Mouse (Mus musculus) cerebellum, adult (tissue): ENCODE results near the gene Adcy2.

ENCODE experiments used
- ATAC-seq: cut with Nextera tagmentation; 2 replicates; pipeline ENCODE4 v1.9.2; 2017; ENCODE audit warnings: mild to moderate bottlenecking, moderate library complexity, mixed read lengths; ENCODE audit not compliant: insufficient number of reproducible peaks, low FRiP score, low TSS enrichment

Gene Adcy2

DNA sequence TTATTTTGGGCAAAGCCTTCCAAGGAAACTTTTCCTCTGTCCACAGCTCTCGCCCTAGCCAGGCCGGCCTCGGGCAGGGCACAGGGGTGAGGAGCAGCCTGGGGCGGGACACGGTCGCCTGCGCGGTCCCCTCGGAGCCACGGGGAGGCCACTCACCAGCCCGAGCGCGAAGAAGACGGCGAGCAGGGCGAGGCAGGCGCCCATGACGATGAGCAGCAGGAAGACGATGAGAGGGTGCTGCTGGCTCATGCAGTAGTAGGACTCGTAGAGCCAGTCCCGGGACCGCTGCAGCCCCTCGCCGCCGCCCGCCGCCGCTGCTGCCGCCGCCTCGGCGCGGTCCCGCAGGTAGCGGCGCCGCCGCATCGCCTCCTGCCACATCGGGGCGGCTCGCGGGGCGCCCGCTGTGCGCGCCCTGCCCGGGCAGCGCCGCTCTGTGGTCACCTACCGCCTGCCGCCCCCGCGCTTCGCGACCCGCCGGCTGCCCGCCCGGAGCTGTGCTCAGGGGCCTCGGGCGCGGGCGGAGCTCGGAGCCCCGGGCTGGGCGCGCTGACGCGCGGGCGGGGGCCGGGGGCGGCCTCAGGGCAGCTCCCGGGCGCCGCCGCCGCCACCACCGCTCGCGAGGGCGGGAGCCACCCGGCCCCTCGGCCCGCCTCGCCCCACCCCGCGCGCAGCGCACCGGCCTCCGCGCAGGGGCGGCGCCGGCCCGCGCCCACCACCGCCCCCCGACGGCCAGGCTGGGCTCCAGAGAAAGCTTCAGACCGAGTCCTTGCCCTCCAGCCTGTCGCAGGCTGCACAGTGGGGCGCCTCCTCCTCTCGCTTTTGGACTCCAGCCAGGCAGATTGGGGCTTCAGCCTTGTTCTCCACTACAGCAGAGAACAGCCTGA, at the start of gene Adcy2:
Adcy2 (minus strand) TSS at position 624 of the 884 bp plus-strand sequence.
- 0 out of 2 replicates have a peak, but pooled peaks have one; percentile 29 for ATAC-seq

DNA sequence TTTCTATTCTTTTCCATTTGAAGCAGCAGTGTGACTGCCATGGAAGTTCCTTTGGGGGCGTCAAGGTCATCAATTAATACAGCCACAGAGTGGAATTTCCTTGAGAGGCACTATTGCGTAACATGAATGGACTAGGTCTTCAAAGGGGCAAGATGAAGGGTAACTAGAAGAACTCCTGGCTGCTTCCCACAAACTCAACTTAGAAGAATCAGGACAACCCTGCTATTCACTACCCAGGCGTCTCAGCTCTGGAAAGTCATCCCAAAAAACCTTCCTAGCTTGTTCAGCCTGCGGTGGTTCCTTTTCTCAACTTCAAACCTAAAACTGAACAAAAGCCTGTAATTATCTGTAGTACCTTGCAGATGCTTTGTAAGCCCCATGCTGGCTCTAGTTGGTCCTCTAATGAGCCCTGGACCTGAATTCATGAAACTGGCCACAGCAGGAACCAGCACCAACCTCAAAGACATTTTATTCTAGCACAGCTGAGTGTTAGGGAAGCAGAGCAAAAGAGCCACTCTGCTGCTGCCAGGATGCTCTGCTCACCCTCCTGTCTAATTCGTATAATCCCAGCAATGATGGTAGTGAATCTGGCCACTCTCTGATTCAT, 37.8 kb upstream of the Adcy2 start:
- ATAC-seq, result no peak

DNA sequence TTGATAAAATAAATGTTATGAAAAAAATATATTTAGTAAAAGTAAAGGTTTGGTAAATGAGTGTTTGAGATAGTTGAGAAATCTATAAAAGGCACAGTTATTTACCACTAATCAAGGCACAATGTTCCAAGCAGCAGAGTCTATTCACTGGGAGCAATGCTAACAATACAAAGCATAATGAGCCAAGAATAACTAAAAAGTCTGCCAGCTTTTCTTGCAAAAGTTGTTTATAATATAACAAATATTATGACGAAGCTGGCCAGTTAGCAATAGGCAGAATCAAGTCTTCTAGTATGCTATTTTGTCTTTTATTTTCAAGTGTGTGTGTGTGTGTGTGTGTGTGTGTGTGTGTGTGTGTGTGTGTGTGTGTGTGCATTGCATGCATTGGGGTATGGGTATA, 35.3 kb upstream of the Adcy2 start:
- no peak for ATAC-seq

DNA sequence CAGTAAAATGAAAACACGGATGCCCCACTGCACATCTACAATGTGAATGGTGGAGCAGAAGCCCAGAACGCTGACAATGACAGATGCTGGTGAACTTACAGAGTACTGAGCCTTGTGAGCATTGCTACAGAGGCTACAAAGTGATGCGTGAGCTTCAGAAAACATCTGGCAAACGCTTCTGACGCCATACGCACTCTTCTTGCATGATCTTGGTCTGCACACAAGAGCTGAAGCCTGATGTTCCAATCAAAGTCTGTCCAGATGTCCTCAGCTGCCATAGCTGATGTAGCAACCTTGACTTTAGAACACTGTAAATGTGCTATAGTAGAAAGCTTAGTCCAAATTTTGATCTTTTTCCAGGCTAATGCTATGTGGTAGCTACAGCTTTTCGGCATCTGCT, 34.2 kb upstream of the Adcy2 start:
- ATAC-seq, result no peak

DNA sequence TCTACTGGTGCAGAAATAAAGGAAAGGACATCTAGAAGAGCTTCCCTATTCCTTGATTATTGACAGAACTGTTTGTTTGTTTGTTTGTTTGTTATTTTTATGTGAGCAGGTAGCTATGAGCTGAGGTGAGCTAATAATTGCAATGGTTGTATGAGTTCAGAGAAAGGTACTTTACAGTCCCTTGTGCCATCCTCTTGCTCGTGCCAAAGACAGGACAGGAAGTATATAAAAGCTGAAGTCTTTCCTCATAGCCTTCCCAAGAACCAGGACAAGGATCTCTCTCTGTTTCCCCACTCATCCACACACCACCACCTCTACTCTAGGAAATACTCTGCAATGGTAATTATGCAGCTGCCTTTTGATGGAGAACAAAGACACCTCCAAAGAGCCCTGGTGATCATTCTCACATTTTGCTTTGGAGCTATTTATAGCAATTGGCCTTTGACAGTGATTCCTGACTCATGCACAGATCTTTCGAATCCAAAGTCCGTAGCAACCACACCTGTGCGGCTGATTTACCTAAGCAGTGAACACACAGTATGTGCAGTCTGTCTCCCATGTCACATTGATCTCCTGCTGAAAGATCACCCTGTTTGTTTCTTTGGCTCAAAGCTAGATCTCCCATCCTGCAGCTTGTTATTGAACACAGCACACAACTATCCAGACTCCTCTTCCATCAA, 29.9 kb upstream of the Adcy2 start:
- no peak for ATAC-seq

DNA sequence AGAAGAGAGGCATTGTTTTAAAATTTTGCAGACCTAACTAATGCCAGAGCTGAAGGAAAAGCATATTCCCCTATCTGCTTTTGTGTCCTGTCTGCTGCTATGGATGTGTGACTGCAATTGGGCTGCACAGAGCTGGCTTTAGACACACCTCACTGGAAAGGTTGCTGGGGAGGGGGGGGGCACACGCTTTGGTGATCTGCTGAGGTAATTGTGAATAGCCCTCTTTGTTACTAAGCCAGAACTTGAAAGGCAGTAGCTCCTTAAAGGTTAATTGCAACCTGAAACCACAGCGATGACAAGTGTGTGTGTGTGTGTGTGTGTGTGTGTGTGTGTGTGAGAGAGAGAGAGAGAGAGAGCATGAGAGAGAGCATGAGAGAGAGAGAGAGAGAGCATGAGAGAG, 25.6 kb upstream of the Adcy2 start:
- no peak for ATAC-seq

DNA sequence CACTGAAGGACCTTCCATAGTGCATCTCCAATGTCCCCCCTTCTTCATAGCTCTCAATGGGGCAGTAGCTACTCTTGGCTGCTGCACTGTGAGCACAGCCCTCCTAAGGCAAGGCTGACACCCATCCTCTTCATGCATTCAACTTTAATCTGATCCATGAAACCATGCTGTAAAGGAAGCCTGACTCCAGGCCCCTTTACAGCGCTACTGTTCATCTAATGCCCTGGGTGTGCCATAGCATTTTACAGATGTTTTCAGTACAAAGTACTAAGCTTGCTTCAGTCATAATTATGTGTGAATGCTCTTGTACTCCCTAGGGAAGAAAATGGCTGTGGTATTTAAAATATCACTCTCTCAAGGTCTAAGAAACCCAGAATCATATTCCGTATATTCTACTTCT, 23.9 kb upstream of the Adcy2 start:
- no peak for ATAC-seq

DNA sequence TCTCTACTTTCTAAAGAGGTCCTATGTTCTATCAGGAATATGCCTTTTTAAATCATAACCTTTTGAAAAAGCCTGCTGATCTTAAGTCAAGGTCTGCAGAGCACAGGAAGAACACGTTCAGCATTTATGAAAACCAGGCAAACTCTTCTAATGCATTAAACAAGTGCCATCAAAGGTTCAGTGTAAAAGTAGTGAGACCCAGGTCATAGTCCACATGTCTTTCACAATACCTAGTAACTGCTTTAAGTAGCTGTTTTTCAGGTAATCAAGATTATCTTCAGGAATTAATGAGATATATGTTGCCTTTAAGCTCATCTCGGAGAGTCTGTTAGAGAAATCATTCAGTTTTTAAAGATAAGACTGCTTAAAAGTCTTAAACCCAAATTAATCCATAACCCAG, 21.2 kb upstream of the Adcy2 start:
- no peak for ATAC-seq

DNA sequence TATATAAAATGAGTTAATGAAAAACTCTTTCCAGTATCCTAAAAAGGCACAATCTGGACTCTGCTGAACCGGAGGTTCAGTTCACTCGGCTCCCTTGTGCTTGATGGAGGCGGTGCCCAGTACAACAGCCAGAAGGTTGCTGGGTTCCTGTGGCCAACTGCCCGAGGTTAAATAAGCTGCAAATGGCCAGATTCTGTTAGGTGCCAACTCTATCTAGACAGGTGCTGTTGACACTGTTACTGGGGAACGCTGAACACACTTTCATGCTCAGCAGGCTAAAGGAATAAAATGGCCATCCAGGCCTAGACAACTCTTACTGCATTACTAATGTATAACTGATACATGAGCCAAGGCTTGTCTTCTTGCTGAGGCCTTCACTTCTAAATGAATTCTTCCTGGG, 7.6 kb upstream of the Adcy2 start:
- peak; percentile 83; the same call in 1 of the 2 replicates for ATAC-seq

DNA sequence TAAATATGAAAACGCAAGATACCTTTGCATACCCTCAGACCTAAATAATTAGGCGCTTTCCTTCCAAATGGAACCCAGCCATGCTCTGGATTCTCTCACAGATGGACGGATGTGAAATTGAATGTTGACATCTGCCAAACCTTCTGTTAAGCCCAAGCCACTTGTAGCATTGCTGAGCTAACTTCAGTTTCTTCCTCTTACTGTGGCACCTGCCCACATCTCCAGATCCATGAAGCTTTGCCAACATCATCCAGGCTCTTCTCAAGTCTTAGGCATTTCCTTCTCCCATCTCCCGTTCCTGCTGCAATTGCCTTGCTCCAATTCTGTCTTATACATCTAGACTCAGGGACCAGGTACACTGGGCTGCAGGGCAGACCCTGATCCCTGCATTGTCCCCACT, 6.8 kb upstream of the Adcy2 start:
- ATAC-seq, result no peak

DNA sequence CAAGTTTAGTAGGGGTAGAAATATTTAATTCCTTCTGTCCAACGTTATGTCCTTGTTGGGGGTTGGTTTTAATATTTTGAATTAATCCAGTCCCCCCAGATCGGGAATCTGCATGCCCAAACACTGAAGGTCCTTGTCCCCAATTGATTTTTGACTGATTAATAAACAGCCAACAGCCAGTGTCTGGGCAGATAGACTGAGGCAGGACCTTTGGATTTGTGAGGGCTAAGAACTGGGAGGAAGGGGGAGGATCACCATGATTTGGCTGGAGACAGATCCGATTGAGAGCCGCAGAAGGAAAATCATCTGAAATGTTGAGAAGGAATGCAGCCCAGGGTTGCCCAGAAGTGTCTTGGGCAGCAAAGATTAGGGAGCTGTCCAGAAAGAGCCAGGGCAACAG, 5.1 kb upstream of the Adcy2 start:
- ATAC-seq, result no peak

DNA sequence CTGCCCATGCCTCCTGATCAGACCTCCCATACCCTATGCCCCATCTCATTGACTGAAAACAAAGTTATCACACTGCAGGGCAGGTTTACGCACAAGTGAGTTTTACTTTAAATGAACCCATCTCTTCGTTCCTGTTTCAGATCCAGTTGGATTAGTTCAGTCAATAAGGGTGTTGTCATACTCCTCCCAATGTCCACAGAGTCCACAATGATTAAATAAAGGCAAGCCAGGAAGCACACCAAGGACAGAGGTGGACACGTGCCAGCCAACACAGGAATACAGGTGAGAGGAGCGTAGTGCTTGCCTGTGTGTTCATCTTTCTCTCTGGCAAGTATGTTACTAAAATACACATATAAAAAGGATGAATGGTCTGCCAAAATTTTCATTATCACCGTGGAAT, 3.3 kb upstream of the Adcy2 start:
- no peak for ATAC-seq

DNA sequence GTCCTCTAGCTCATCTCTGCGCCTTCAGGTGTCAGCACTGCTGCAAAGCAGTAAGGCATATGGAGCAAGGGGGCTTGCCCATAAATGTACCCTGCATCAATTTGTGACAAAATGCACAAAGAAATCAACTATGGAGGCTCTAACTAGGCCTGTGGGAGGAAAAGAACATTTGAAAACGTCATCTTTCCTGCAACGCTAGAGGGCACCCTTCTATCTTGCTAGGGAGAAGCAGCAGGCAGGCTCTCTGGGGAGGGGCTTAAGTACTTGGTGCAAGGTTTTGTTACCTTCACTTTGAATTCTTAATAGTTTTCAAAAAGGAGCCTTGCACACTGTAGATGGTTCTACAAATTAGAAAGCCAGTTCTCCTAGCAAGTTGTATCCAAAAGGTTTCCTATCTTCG, 2.8 kb upstream of the Adcy2 start:
- no peak for ATAC-seq

DNA sequence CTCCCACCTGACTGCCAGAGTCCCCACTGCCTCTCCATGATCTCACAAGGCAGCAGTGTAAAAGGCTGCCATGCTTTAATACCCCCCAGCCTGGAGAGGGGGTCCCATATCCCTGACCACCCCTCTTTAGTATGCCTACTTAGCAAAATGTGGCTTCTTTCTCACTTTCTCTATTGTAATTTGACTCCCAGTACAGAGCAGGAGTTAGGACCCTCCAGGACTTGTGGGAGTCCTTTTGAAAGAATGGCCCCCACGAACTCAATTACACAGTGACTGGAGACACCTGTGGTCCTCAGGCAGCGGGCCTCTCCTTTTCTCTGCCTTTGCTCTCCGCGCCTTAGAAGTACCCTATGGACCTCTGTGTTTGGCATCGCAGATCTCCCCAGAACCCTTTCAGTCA, 485 bp upstream of the Adcy2 start:
- 0 out of 2 replicates have a peak, but pooled peaks have one; percentile 38 for ATAC-seq

DNA sequence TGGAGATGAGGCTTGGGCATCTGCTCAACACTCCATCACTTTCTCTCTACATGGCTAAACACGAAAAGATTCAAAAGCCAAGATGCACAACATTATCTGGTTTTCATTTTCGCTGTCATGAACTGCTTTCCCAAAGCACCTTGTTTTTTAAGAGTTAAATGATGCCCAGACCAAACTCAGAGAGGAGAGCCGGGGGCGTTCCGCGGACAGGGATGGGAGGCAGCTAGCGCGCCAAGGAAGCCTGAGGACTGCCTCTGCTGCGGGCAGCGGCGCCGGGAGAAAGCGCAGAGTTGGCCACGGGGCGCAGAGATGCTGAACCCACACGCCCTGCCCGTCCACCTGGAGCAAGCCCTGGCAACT, 803 bp downstream of the Adcy2 start:
- ATAC-seq, result no peak

DNA sequence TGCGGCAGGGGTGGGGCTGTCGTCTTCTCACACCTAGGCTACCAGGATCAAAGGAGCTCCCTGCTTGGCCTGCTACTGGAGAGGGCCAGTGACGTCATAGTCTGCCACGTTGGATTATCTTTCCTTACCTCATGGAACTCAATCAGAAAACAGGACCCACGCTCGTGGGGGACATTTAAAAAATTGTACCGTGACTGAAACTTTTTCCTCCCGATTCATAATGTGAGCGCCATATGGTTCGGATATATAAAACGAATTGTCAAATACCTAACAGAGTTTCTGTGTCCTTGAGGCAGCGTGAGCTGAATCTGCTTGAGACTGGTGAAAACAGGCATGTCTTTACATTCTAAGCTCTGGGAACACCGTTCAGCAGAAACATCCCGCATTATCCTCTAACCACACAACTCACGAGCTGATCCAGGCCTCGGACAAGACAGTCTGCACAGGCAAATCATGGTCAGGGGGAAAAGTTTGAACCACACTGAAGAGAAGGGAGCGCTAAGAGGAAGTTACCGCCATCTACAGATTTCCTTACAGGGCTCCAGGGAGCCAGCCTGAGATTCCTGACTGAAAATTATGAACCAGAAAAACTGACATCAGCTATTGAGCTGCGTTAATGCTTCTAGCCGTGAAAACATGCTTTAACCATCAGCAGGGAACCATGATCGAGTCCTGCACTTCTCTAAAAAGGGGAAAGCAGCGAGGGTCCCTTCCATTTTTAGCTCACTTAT, 1.4 kb downstream of the Adcy2 start:
- ATAC-seq, result no peak

DNA sequence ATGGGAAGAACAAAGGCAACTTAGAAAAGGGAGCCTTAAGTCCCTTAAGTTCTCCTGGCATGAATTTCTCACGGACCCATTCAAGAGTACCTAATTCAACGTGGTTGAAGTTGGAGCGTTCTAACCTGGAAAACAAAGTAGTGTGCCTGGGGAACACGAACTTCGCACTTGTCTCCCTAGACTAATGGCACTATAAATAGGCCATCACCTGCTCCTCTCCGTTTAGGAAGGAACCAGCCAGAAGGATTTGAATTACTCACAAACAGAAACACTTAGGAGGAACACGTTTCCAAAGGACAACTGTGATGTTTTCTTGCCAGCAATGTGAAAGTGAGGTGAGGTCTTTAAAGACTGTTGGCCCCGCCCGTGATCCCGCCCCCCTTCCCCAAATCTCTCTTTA, 2.0 kb downstream of the Adcy2 start:
- no peak for ATAC-seq

DNA sequence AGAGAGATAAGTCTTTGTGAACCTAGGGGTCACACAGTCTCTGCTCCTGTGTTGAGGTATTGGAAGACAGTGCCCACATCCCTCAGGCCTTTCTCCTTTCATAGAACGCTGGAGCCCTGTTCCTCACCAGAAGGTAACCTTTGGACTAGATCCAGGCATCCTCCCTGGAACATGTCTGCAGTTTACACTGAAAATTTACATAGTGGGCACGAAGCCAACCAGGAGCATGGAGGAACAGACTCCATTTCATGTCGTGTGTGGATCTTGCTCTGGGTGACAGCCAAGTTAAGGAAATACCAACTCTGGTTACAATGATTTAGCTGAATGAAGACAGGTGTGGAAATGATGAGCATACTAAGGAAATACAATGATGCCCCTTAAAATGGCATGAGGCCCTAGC, 2.7 kb downstream of the Adcy2 start:
- ATAC-seq, result no peak

DNA sequence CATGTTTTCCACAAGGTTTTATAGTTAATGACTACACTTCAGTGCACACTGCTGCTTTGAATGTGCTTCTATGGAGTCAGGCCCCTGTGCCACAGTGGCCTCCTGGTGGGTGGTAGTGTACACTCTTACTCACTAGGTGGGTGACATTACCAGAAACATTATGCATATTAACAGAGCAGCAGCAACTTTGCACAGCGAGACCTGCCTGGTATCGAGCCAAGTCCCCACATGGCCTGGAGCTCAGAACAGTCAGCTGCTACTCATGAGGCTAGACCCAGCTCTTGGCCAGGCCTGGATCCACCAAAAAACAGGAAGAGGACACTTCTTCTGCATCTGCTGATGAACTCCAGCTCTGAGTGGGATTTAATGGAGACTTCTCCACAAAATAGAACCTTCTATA, 13.6 kb downstream of the Adcy2 start:
- no peak for ATAC-seq

DNA sequence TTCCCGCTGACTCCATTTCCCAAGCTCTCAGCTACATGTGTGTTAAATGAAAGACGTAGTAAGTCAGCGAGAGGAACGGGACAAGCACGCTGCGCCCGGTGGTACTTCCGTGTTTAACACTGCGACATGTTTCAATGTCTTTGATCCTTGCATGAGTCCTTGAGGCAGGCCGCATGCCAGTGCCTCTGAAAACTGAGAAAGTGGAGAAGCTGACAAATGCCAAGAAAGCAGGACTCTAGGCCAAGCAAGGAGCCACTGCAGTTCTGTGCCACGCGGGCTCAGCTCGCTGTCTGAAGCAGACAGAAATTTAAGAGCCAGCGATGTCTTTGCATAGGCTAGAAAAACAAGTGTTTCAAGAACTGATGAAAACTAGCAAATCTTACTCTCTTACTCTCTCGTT, 15.3 kb downstream of the Adcy2 start:
- ATAC-seq, result peak; percentile 6; the same call in 1 of the 2 replicates

DNA sequence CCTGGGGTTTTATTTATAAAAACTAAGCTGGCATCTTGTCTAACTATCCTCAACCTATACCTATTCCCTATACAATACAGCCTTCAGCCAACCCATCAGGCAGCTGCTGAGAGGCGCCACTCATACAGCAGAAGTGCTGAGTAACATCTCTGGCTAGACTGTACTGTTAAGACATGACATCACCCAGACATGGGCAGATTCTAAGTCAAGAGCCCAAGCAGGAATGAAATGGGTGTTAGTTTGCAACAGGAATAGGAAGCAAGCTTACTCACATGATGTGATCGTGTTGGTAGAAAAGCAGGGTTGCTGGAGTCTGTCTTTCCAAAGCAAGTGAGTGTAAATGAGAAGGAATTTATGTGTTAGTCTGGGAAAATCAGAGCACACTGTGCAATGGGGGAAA, 18.3 kb downstream of the Adcy2 start:
- ATAC-seq, result no peak
